Mouse (Mus musculus): ENCODE results near the gene Pdk1. TPM values are rescaled to one million over a fixed set of nuclear protein-coding genes. Genes with fewer than 3 reads are reported as not detected.

The Pdk1 gene
- polyA plus RNA-seq, 1 experiment from 2014 or later, result 14.3 TPM

DNA sequence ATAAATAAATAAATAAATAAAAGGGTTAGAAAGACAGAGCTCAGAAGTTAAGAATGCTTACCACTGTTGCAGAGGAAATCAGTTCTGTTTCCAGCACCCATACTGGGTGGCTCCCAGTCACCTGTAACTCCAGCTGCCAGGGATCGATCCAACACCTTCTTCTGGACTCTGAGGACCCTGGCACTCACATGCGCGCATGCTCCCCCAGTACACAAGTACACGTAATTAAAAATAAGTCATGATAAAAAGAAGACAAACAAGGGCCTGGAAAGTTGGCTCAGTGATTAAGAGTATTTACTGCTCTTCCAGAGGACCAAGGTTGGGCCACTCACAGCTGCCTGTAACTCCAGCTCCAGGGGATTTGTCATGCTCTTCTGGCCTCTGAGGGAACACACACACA is 4.8 kb downstream of the Pdk1 start:
- WGBS, result 89% methylated on average over 4 of the region's 4 CpGs
- Histone ChIP-seq H3K4me2 (replicated peaks; ENCODE audit: low read depth) (no peak overlapping the region), H3K9ac (ENCODE audit: low read depth, low read length) (no peak overlapping the region), H3K27me3 (replicated peaks; ENCODE audit: control insufficient read depth, insufficient read depth, low read length) (no peaks in the 10 kb centered on the region), H3K4me3 (ENCODE audit: low read depth, low read length) (no peak overlapping the region), H3K36me3 (ENCODE audit: control insufficient read depth, insufficient read depth) (peaks cover 10% of the 10 kb centered on the region), H3K4me1 (replicated peaks; ENCODE audit: control insufficient read depth, insufficient read depth, low read length) (no peaks in the 10 kb centered on the region), H3K9me3 (ENCODE audit: control insufficient read depth) (no peaks in the 10 kb centered on the region), H3K27ac (ENCODE audit: low read depth, low read length) (no peak overlapping the region)
- no peak for ATAC-seq
- no peak for TF ChIP-seq CTCF (IDR thresholded peaks at IDR 0.05; ENCODE audit: low read depth)

DNA sequence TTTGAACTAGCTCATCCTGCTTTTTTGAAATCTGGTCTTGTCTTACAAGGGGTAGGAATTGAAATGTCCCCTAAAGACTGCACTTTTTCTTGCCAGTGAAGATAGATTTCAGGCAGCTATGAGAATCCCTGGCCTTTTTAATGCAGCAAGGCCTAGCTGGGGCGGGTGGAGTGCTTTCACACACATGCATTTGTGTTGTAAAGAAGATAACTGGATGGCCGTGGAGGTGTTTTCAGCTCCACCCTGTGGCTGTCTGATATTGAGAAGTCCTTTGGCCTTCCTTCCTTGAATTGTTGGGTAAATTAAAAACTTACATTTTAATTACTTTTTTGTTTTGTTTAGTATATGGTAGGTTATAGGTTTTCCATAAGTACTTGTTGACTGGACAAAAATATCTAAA is 5.4 kb downstream of the Pdk1 start:
- TF ChIP-seq CTCF (IDR thresholded peaks at IDR 0.05; ENCODE audit: low read depth), result 0 out of 2 replicates have a peak, but pooled peaks have one; percentile 14
- no peak overlapping the region for H3K27ac ChIP-seq (ENCODE audit: low read depth, low read length)
- H3K9ac ChIP-seq (ENCODE audit: low read depth, low read length), result no peak overlapping the region
- no peak overlapping the region for H3K4me2 ChIP-seq (replicated peaks; ENCODE audit: low read depth)
- no peaks in the 10 kb centered on the region for H3K9me3 ChIP-seq (ENCODE audit: control insufficient read depth)
- ATAC-seq, result no peak
- peaks cover 11% of the 10 kb centered on the region for H3K36me3 ChIP-seq (ENCODE audit: control insufficient read depth, insufficient read depth)
- H3K4me1 ChIP-seq (replicated peaks; ENCODE audit: control insufficient read depth, insufficient read depth, low read length), result no peaks in the 10 kb centered on the region
- WGBS, result 44% methylated on average over 2 of the region's 2 CpGs
- H3K27me3 ChIP-seq (replicated peaks; ENCODE audit: control insufficient read depth, insufficient read depth, low read length), result no peaks in the 10 kb centered on the region
- H3K4me3 ChIP-seq (ENCODE audit: low read depth, low read length), result no peak overlapping the region

DNA sequence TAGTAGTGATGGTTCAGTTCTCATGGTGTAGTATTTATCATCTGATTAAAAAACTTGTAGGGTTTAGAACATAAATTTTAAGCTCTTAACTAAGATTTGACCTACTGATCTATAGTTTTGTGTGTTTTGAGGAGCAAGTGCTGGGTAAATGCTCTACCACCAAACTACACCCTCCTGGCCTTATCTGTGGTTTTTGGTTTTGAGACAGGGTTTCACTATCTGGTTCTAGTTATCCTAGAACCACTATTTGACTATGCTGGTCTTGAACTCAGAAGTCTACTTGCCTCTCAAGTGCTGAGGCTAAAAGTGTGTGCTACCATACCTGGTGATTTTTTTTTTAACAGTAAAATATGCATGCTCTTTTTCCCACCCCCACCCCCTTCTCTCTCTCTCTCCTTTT is 5.9 kb downstream of the Pdk1 start:
- Histone ChIP-seq H3K4me2 (replicated peaks; ENCODE audit: low read depth) (no peak overlapping the region), H3K36me3 (ENCODE audit: control insufficient read depth, insufficient read depth) (peaks cover 14% of the 10 kb centered on the region), H3K27me3 (replicated peaks; ENCODE audit: control insufficient read depth, insufficient read depth, low read length) (no peaks in the 10 kb centered on the region), H3K9me3 (ENCODE audit: control insufficient read depth) (no peaks in the 10 kb centered on the region), H3K4me1 (replicated peaks; ENCODE audit: control insufficient read depth, insufficient read depth, low read length) (no peaks in the 10 kb centered on the region), H3K9ac (ENCODE audit: low read depth, low read length) (no peak overlapping the region), H3K27ac (ENCODE audit: low read depth, low read length) (no peak overlapping the region), H3K4me3 (ENCODE audit: low read depth, low read length) (no peak overlapping the region)
- ATAC-seq, result no peak
- no peak for TF ChIP-seq CTCF (IDR thresholded peaks at IDR 0.05; ENCODE audit: low read depth)

DNA sequence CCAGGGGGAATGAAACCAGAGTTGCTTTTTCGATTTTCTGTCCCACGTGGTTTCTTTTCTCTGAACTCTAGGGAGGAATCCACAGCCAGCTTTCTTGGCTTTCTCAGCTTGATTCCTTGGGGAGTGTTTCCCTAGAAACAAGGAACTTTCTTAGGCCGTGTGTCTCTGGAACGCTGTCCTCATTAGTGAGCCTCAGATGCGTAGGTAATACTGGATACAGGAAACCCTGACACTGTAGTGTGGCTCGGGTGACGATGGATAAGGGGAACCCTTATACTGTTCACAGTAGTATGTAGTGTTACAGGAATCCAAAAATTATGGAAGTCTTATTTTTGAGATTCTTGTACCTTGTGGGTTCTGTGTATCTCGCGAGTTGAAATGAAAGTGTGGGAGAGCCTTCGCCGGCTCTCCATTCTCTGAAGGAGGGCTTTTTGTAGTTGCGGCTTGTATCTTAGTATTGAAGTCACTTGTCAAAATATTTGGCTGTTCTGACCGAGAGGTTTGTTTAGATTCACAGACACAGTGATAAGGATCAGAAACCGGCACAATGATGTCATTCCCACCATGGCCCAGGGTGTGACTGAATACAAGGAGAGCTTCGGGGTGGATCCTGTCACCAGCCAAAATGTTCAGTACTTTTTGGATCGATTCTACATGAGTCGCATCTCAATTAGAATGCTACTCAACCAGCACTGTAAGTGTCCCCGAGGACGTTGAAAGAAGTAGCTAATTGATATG is 10.1 kb downstream of the Pdk1 start:
- TF ChIP-seq CTCF (IDR thresholded peaks at IDR 0.05; ENCODE audit: low read depth), result no peak
- Histone ChIP-seq H3K27me3 (replicated peaks; ENCODE audit: control insufficient read depth, insufficient read depth, low read length) (no peaks in the 10 kb centered on the region), H3K4me2 (replicated peaks; ENCODE audit: low read depth) (no peak overlapping the region), H3K36me3 (ENCODE audit: control insufficient read depth, insufficient read depth) (peaks cover 14% of the 10 kb centered on the region), H3K4me1 (replicated peaks; ENCODE audit: control insufficient read depth, insufficient read depth, low read length) (no peaks in the 10 kb centered on the region), H3K9me3 (ENCODE audit: control insufficient read depth) (no peaks in the 10 kb centered on the region), H3K27ac (ENCODE audit: low read depth, low read length) (no peak overlapping the region), H3K4me3 (ENCODE audit: low read depth, low read length) (no peak overlapping the region), H3K9ac (ENCODE audit: low read depth, low read length) (no peak overlapping the region)
- ATAC-seq, result no peak
- WGBS, result 84% methylated on average over 19 of the region's 19 CpGs

DNA sequence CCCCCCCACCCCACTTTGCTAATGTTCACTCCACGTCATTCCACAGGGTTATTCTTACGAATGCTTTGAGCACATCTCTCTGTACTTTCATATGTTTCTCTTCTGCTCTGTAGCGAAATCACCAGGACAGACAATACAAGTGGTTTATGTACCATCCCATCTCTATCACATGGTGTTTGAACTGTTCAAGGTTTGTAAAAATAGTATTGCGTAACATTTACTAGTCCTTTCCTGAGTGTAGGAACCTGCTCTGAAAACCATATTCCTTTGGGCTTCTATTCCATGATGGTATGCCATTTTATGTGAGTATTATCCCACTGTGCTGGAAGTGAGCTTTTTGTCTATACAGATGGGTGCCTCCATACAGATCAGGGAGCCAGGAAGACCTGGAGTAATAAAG is 14.2 kb downstream of the Pdk1 start:
- H3K4me2 ChIP-seq (replicated peaks; ENCODE audit: low read depth), result no peak overlapping the region
- no peak for ATAC-seq
- WGBS, result 96% methylated on average over 4 of the region's 4 CpGs
- no peaks in the 10 kb centered on the region for H3K9me3 ChIP-seq (ENCODE audit: control insufficient read depth)
- no peaks in the 10 kb centered on the region for H3K27me3 ChIP-seq (replicated peaks; ENCODE audit: control insufficient read depth, insufficient read depth, low read length)
- no peak overlapping the region for H3K27ac ChIP-seq (ENCODE audit: low read depth, low read length)
- H3K9ac ChIP-seq (ENCODE audit: low read depth, low read length), result no peak overlapping the region
- no peak for TF ChIP-seq CTCF (IDR thresholded peaks at IDR 0.05; ENCODE audit: low read depth)
- H3K4me3 ChIP-seq (ENCODE audit: low read depth, low read length), result no peak overlapping the region
- no peaks in the 10 kb centered on the region for H3K4me1 ChIP-seq (replicated peaks; ENCODE audit: control insufficient read depth, insufficient read depth, low read length)
- peaks cover 33% of the 10 kb centered on the region for H3K36me3 ChIP-seq (ENCODE audit: control insufficient read depth, insufficient read depth)

DNA sequence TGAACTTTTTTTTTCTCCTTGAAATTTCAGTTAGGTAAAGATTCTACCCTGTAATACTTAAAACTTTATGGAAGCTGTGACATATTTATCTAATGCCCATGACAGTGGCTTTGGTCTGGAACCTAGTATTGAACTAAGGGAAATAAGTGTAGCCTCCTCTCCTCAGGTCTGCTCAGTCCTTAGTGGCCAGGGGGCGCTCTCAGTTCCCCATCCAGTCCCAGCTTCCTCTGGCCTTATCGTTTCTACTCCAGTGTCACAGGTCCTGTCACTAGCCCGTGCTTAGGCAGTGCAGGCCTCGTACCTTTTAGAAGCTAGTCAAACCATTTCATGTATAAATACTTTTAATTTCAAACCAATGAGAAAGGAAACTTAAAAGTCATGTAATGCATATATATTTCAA is 15.4 kb downstream of the Pdk1 start:
- H3K4me3 ChIP-seq (ENCODE audit: low read depth, low read length), result no peak overlapping the region
- WGBS, result 77% methylated on average over 4 of the region's 4 CpGs
- peaks cover 40% of the 10 kb centered on the region for H3K36me3 ChIP-seq (ENCODE audit: control insufficient read depth, insufficient read depth)

More for the DNA sequence above, 15.4 kb downstream of the Pdk1 start:
- TF ChIP-seq CTCF (IDR thresholded peaks at IDR 0.05; ENCODE audit: low read depth), result peak; percentile 35
- Histone ChIP-seq H3K4me2 (replicated peaks; ENCODE audit: low read depth) (no peak overlapping the region), H3K4me1 (replicated peaks; ENCODE audit: control insufficient read depth, insufficient read depth, low read length) (no peaks in the 10 kb centered on the region), H3K27ac (ENCODE audit: low read depth, low read length) (no peak overlapping the region), H3K9me3 (ENCODE audit: control insufficient read depth) (no peaks in the 10 kb centered on the region), H3K9ac (ENCODE audit: low read depth, low read length) (no peak overlapping the region), H3K27me3 (replicated peaks; ENCODE audit: control insufficient read depth, insufficient read depth, low read length) (no peaks in the 10 kb centered on the region)
- ATAC-seq, result no peak
